Comparison of ENCODE assay signal across 8 mouse cellular contexts in genomic region chr7:142894669-142895068, GRCm38 (mm10). TPM values are rescaled to one million over a fixed set of nuclear protein-coding genes. Genes with fewer than 3 reads are reported as not detected.
DNase-seq lines count a peak whose midpoint lies in the region; ATAC-seq and TF ChIP-seq lines count a peak whose summit lies in the region.
"Had no signal": no experiment of that assay in that cellular context is flagged by ENCODE, and none has a peak within 500 bp of the region (broad histone marks: within the 10 kb centered on the region; RNA-seq: fewer than 3 reads in every experiment).

No protein-coding gene starts in this region.

- H3K27ac ChIP-seq in hindbrain, embryonic 16.5 days (ENCODE audit: low read depth, low read length): no peak overlapping the region
- H3K27ac ChIP-seq in midbrain, embryonic 10.5 days (replicated peaks): no peak overlapping the region

- POLR2A ChIA-PET in Patski (lab: Charles Lee): interaction anchor here (0.8 kb wide), 1 partner anchor 527 kb away, joined by 3 read pairs; no protein-coding TSS in a partner anchor

- no peaks in the 10 kb centered on the region for H3K4me1 ChIP-seq in hindbrain, embryonic 16.5 days (ENCODE audit: control insufficient read depth, insufficient read depth, low read depth, low read length)
- H3K4me1 ChIP-seq in midbrain, embryonic 10.5 days: peaks cover 38% of the 10 kb centered on the region

- in situ Hi-C loops in Patski (cut with MboI; ENCODE audit: low pct_unique_long_range_greater_than_20kb): loop anchor here (5.0 kb wide), 2 partner anchors 113 to 193 kb away; partner anchors contain the start of gene Tspan32

- H3K36me3 ChIP-seq in hindbrain, embryonic 16.5 days (ENCODE audit: control insufficient read depth, insufficient read depth, low read length): no peaks in the 10 kb centered on the region
- no peaks in the 10 kb centered on the region for H3K36me3 ChIP-seq in midbrain, embryonic 10.5 days

- no peak for ATAC-seq in Patski
- ATAC-seq in hindbrain, embryonic 16.5 days: peak; percentile 73

- no peak overlapping the region for H3K9ac ChIP-seq in hindbrain, embryonic 16.5 days (ENCODE audit: low read depth, low read length)

- peak; percentile 87 for TF ChIP-seq CTCF in Patski (IDR thresholded peaks at IDR 0.05)

- 0% methylated on average over 3 of the region's 3 CpGs for WGBS in hindbrain, embryonic 16.5 days
- WGBS in midbrain, embryonic 10.5 days: 22% methylated on average over 3 of the region's 3 CpGs

- peaks cover 22% of the 10 kb centered on the region for H3K27me3 ChIP-seq in Patski
- H3K27me3 ChIP-seq in hindbrain, embryonic 16.5 days (replicated peaks; ENCODE audit: control insufficient read depth, insufficient read depth, low read length): no peaks in the 10 kb centered on the region
- H3K27me3 ChIP-seq in midbrain, embryonic 10.5 days (ENCODE audit: low read depth, poor library complexity, severe bottlenecking): peaks cover 32% of the 10 kb centered on the region

- H3K4me2 ChIP-seq in hindbrain, embryonic 16.5 days (ENCODE audit: low read length): no peak overlapping the region; the same call in 1 of the 2 replicates

- H3K4me3 ChIP-seq in hindbrain, embryonic 16.5 days (ENCODE audit: low read length): no peak overlapping the region
- H3K4me3 ChIP-seq in midbrain, embryonic 10.5 days: no peak overlapping the region
- H3K4me3 ChIP-seq: myocyte had no signal

- CTCF ChIA-PET in Patski (lab: Charles Lee): interaction anchor here (1.0 to 2.9 kb wide), 4 partner anchors 25 to 108 kb away, joined by 3 to 18 read pairs (median 4); no protein-coding TSS in a partner anchor

- DNase-seq in Patski (ENCODE audit: low read depth, low spot score): peak; percentile 13
- peak; percentile 51 to 74 for DNase-seq in cerebellum, adult 18-20 months
- DNase-seq in forelimb bud, embryonic 11.5 days (ENCODE audit: low read depth, low spot score): peak; percentile 94
- peak; percentile 79 to 80 for DNase-seq in layer of hippocampus, postnatal 36 days
- peak; percentile 87 for DNase-seq in midbrain, embryonic 10.5 days (ENCODE audit: low spot score)
- DNase-seq in right cerebral cortex, postnatal 4 days: peak; percentile 87

- H3K9me3 ChIP-seq in hindbrain, embryonic 16.5 days (ENCODE audit: control insufficient read depth, low read length): no peaks in the 10 kb centered on the region
- H3K9me3 ChIP-seq in midbrain, embryonic 10.5 days (replicated peaks): no peaks in the 10 kb centered on the region

RNA-seq across cellular contexts. Expression of gene Th, which starts 36.3 kb away (rescaled TPM):
- not detected for polyA plus RNA-seq in Patski (2021)
- polyA plus RNA-seq in hindbrain, embryonic 16.5 days (2015; fragmentation: Nextera tagmentation; extraction: Ambion mirVana): 9.2 and 10.4 TPM in 2 replicates
- total RNA-seq in layer of hippocampus, postnatal 36 days (2021): under 1 TPM in 1 of 2 experiments, not detected in 1; 0.48 TPM
- 7.9 and 14.1 TPM in 2 replicates for polyA plus RNA-seq in midbrain, embryonic 10.5 days (2016; fragmentation: Nextera tagmentation; extraction: Ambion mirVana)
- polyA plus RNA-seq: myocyte had no signal

Comparison
In these comparisons a context has a peak if more than half of its experiments do, and no peak if none do; other contexts are left out.
1. DNase-seq: peak in every context shown above with its lines; median percentile 94 in forelimb bud, embryonic 11.5 days; 87 in midbrain, embryonic 10.5 days; 87 in right cerebral cortex, postnatal 4 days; 80 in layer of hippocampus, postnatal 36 days; 62 in cerebellum, adult 18-20 months; 13 in Patski.